Mouse (Mus musculus): ENCODE measurements around the gene Krt76. TPM values are rescaled to one million over a fixed set of nuclear protein-coding genes. Genes with fewer than 3 reads are reported as not detected.

Gene Krt76
- polyA plus RNA-seq, 1 experiment from 2014 or later = not detected

- Histone ChIP-seq H3K9me3 (replicated peaks; ENCODE audit: control insufficient read depth, low read length) (no peaks in the 10 kb centered on the region), H3K4me1 (ENCODE audit: control insufficient read depth, insufficient read depth, low read length) (0 out of 2 replicates have a peak, but pooled peaks cover 10% of the 10 kb centered on the region), H3K4me3 (ENCODE audit: low read depth, low read length) (no peak overlapping the region), H3K9ac (ENCODE audit: low read depth, low read length) (no peak overlapping the region), H3K36me3 (ENCODE audit: control insufficient read depth, insufficient read depth, low read length) (no peaks in the 10 kb centered on the region), H3K27me3 (ENCODE audit: control insufficient read depth, insufficient read depth, low read length) (no peaks in the 10 kb centered on the region), H3K27ac (ENCODE audit: low read depth, low read length) (no peak overlapping the region), H3K4me2 (no peak overlapping the region)
- 68% methylated on average over 1 of the region's 1 CpGs for WGBS (ENCODE audit: insufficient replicate concordance)
- no peak for ATAC-seq (replicated peaks; ENCODE audit: insufficient number of reproducible peaks, low FRiP score, low TSS enrichment)
Measured at GRCm38 (mm10) chr15:101925041-101925440, 32.3 kb upstream of the Krt76 start.

GRCm38 (mm10) chr15:101924635-101925034 is 31.9 kb upstream of the Krt76 start, which contains the start of gene Krt4:
Gene Krt4 (minus strand): TSS chr15:101924735.
- Histone ChIP-seq H3K27me3 (ENCODE audit: control insufficient read depth, insufficient read depth, low read length) (no peaks in the 10 kb centered on the region), H3K27ac (ENCODE audit: low read depth, low read length) (no peak within 1 kb of the TSS), H3K4me3 (ENCODE audit: low read depth, low read length) (no peak within 1 kb of the TSS), H3K9me3 (replicated peaks; ENCODE audit: control insufficient read depth, low read length) (no peaks in the 10 kb centered on the region), H3K4me1 (ENCODE audit: control insufficient read depth, insufficient read depth, low read length) (0 out of 2 replicates have a peak, but pooled peaks cover 6% of the 10 kb centered on the region), H3K36me3 (ENCODE audit: control insufficient read depth, insufficient read depth, low read length) (no peaks in the 10 kb centered on the region), H3K9ac (ENCODE audit: low read depth, low read length) (no peak within 1 kb of the TSS), H3K4me2 (no peak within 1 kb of the TSS)
- WGBS (ENCODE audit: insufficient replicate concordance) = 70% methylated on average over 11 of the region's 11 CpGs
- no peak for ATAC-seq (replicated peaks; ENCODE audit: insufficient number of reproducible peaks, low FRiP score, low TSS enrichment)

- H3K27ac ChIP-seq (ENCODE audit: low read depth, low read length) = no peak overlapping the region
- no peak overlapping the region for H3K4me2 ChIP-seq
- H3K9me3 ChIP-seq (replicated peaks; ENCODE audit: control insufficient read depth, low read length) = no peaks in the 10 kb centered on the region
- no peaks in the 10 kb centered on the region for H3K4me1 ChIP-seq (ENCODE audit: control insufficient read depth, insufficient read depth, low read length)
- WGBS (ENCODE audit: insufficient replicate concordance) = 85% methylated on average over 2 of the region's 2 CpGs
- ATAC-seq (replicated peaks; ENCODE audit: insufficient number of reproducible peaks, low FRiP score, low TSS enrichment) = no peak
- no peak overlapping the region for H3K9ac ChIP-seq (ENCODE audit: low read depth, low read length)
- peaks cover 10% of the 10 kb centered on the region; the same call in 1 of the 2 replicates for H3K27me3 ChIP-seq (ENCODE audit: control insufficient read depth, insufficient read depth, low read length)
- H3K36me3 ChIP-seq (ENCODE audit: control insufficient read depth, insufficient read depth, low read length) = no peaks in the 10 kb centered on the region
- H3K4me3 ChIP-seq (ENCODE audit: low read depth, low read length) = no peak overlapping the region
Measured at GRCm38 (mm10) chr15:101922296-101922695, 29.6 kb upstream of the Krt76 start.

- Histone ChIP-seq H3K4me2 (no peak overlapping the region), H3K27me3 (ENCODE audit: control insufficient read depth, insufficient read depth, low read length) (peaks cover 10% of the 10 kb centered on the region; the same call in 1 of the 2 replicates), H3K4me1 (ENCODE audit: control insufficient read depth, insufficient read depth, low read length) (no peaks in the 10 kb centered on the region), H3K4me3 (ENCODE audit: low read depth, low read length) (no peak overlapping the region), H3K36me3 (ENCODE audit: control insufficient read depth, insufficient read depth, low read length) (no peaks in the 10 kb centered on the region), H3K27ac (ENCODE audit: low read depth, low read length) (no peak overlapping the region), H3K9me3 (replicated peaks; ENCODE audit: control insufficient read depth, low read length) (no peaks in the 10 kb centered on the region), H3K9ac (ENCODE audit: low read depth, low read length) (no peak overlapping the region)
- no peak for ATAC-seq (replicated peaks; ENCODE audit: insufficient number of reproducible peaks, low FRiP score, low TSS enrichment)
- 66% methylated on average over 2 of the region's 2 CpGs for WGBS (ENCODE audit: insufficient replicate concordance)
Measured at GRCm38 (mm10) chr15:101916072-101916471, 23.4 kb upstream of the Krt76 start.

GRCm38 (mm10) chr15:101904849-101905248 is 12.1 kb upstream of the Krt76 start:
- Histone ChIP-seq H3K9me3 (replicated peaks; ENCODE audit: control insufficient read depth, low read length) (no peaks in the 10 kb centered on the region), H3K4me2 (no peak overlapping the region), H3K4me1 (ENCODE audit: control insufficient read depth, insufficient read depth, low read length) (no peaks in the 10 kb centered on the region), H3K4me3 (ENCODE audit: low read depth, low read length) (no peak overlapping the region), H3K27me3 (ENCODE audit: control insufficient read depth, insufficient read depth, low read length) (no peaks in the 10 kb centered on the region), H3K9ac (ENCODE audit: low read depth, low read length) (no peak overlapping the region), H3K27ac (ENCODE audit: low read depth, low read length) (no peak overlapping the region), H3K36me3 (ENCODE audit: control insufficient read depth, insufficient read depth, low read length) (no peaks in the 10 kb centered on the region)
- ATAC-seq (replicated peaks; ENCODE audit: insufficient number of reproducible peaks, low FRiP score, low TSS enrichment) = no peak
- WGBS (ENCODE audit: insufficient replicate concordance) = 77% methylated on average over 5 of the region's 5 CpGs

GRCm38 (mm10) chr15:101902171-101903149 is 9.7 kb upstream of the Krt76 start:
- H3K27me3 ChIP-seq (ENCODE audit: control insufficient read depth, insufficient read depth, low read length) = no peaks in the 10 kb centered on the region
- no peaks in the 10 kb centered on the region for H3K9me3 ChIP-seq (replicated peaks; ENCODE audit: control insufficient read depth, low read length)
- 46% methylated on average over 12 of the region's 12 CpGs for WGBS (ENCODE audit: insufficient replicate concordance)
- no peak overlapping the region for H3K4me2 ChIP-seq
- no peaks in the 10 kb centered on the region for H3K36me3 ChIP-seq (ENCODE audit: control insufficient read depth, insufficient read depth, low read length)
- no peak overlapping the region for H3K4me3 ChIP-seq (ENCODE audit: low read depth, low read length)
- no peak for ATAC-seq (replicated peaks; ENCODE audit: insufficient number of reproducible peaks, low FRiP score, low TSS enrichment)
- H3K27ac ChIP-seq (ENCODE audit: low read depth, low read length) = no peak overlapping the region
- no peaks in the 10 kb centered on the region for H3K4me1 ChIP-seq (ENCODE audit: control insufficient read depth, insufficient read depth, low read length)
- H3K9ac ChIP-seq (ENCODE audit: low read depth, low read length) = no peak overlapping the region

GRCm38 (mm10) chr15:101895216-101895615 is 2.5 kb upstream of the Krt76 start:
- no peak overlapping the region for H3K9ac ChIP-seq (ENCODE audit: low read depth, low read length)
- H3K36me3 ChIP-seq (ENCODE audit: control insufficient read depth, insufficient read depth, low read length) = no peaks in the 10 kb centered on the region
- no peak overlapping the region for H3K27ac ChIP-seq (ENCODE audit: low read depth, low read length)
- no peaks in the 10 kb centered on the region for H3K4me1 ChIP-seq (ENCODE audit: control insufficient read depth, insufficient read depth, low read length)
- no peak for ATAC-seq (replicated peaks; ENCODE audit: insufficient number of reproducible peaks, low FRiP score, low TSS enrichment)
- H3K27me3 ChIP-seq (ENCODE audit: control insufficient read depth, insufficient read depth, low read length) = no peaks in the 10 kb centered on the region
- H3K4me3 ChIP-seq (ENCODE audit: low read depth, low read length) = no peak overlapping the region
- no peak overlapping the region for H3K4me2 ChIP-seq
- no peaks in the 10 kb centered on the region for H3K9me3 ChIP-seq (replicated peaks; ENCODE audit: control insufficient read depth, low read length)
- WGBS (ENCODE audit: insufficient replicate concordance) = 83% methylated on average over 4 of the region's 4 CpGs

GRCm38 (mm10) chr15:101879776-101880175 is 12.9 kb downstream of the Krt76 start:
- Histone ChIP-seq H3K36me3 (ENCODE audit: control insufficient read depth, insufficient read depth, low read length) (no peaks in the 10 kb centered on the region), H3K27ac (ENCODE audit: low read depth, low read length) (no peak overlapping the region), H3K4me2 (no peak overlapping the region), H3K27me3 (ENCODE audit: control insufficient read depth, insufficient read depth, low read length) (peaks cover 14% of the 10 kb centered on the region), H3K4me1 (ENCODE audit: control insufficient read depth, insufficient read depth, low read length) (no peaks in the 10 kb centered on the region), H3K9me3 (replicated peaks; ENCODE audit: control insufficient read depth, low read length) (no peaks in the 10 kb centered on the region), H3K4me3 (ENCODE audit: low read depth, low read length) (no peak overlapping the region), H3K9ac (ENCODE audit: low read depth, low read length) (no peak overlapping the region)
- no peak for ATAC-seq (replicated peaks; ENCODE audit: insufficient number of reproducible peaks, low FRiP score, low TSS enrichment)
- WGBS (ENCODE audit: insufficient replicate concordance) = 18% methylated on average over 11 of the region's 11 CpGs

Measured in heart, embryonic 11.5 days (tissue).